Mouse (Mus musculus) adrenal gland, adult 8-10 months (tissue): Measurements from ENCODE around the gene Krtap5-3. TPM values are rescaled to one million over a fixed set of nuclear protein-coding genes. Genes with fewer than 3 reads are reported as not detected.

Experiments used
- total RNA-seq, 4 experiments: library from RNA; stranded (reverse); gene quantifications; 2 replicates each; pipeline ENCODE4 v1.2.4; 2022

Krtap5-3 gene
- total RNA-seq, 4 experiments from 2014 or later, result not detected

Other genes with a start within 250 kb of the Krtap5-3 start
- gene Mob2, start 140.3 kb upstream of the Krtap5-3 start, total RNA-seq, result 10 to 100 TPM; 52.8 to 65.8 (median 57.6) TPM
- 10 to 100 TPM in 3 of 4 experiments, 1 to 10 TPM in 1; 4.6 to 18.1 (median 14.3) TPM for gene Dusp8, start 105.5 kb upstream of the Krtap5-3 start, total RNA-seq
- not detected for gene Gm45618, start 80.6 kb upstream of the Krtap5-3 start, total RNA-seq
- not detected for gene Gm39115, start 65.3 kb upstream of the Krtap5-3 start, total RNA-seq
- gene Gm45337, start 56.8 kb upstream of the Krtap5-3 start, total RNA-seq, result not detected
- not detected for gene Gm29735, start 44.3 kb upstream of the Krtap5-3 start, total RNA-seq
- not detected for gene Gm4553, start 35.6 kb upstream of the Krtap5-3 start, total RNA-seq
- gene Krtap5-2, start 25.4 kb upstream of the Krtap5-3 start, total RNA-seq, result not detected
- gene Gm10153, start 11.0 kb upstream of the Krtap5-3 start, total RNA-seq, result not detected
- not detected for gene Gm7579, start 10.5 kb downstream of the Krtap5-3 start, total RNA-seq
- gene Krtap5-5, start 28.6 kb downstream of the Krtap5-3 start, total RNA-seq, result not detected
- gene Gm40460, start 39.7 kb downstream of the Krtap5-3 start, total RNA-seq, result not detected
- not detected for gene Gm2431, start 57.0 kb downstream of the Krtap5-3 start, total RNA-seq
- not detected for gene Gm4559, start 73.0 kb downstream of the Krtap5-3 start, total RNA-seq
- gene Krtap5-1, start 95.8 kb downstream of the Krtap5-3 start, total RNA-seq, result not detected
- gene Krtap5-4, start 102.2 kb downstream of the Krtap5-3 start, total RNA-seq, result not detected
- 1 to 10 TPM; 2.7 to 7.8 (median 5.3) TPM for gene Ifitm10, start 172.4 kb downstream of the Krtap5-3 start, total RNA-seq
- 10 to 100 TPM in 3 of 4 experiments, 1 to 10 TPM in 1; 9.0 to 16.1 (median 11.0) TPM for gene Gm49369, start 181.3 kb downstream of the Krtap5-3 start, total RNA-seq
- 1,000 to 10,000 TPM in 2 of 4 experiments, 100 to 1,000 TPM in 2; 808 to 1,559 (median 1,212) TPM for gene Ctsd, start 186.7 kb downstream of the Krtap5-3 start, total RNA-seq
- 1 to 10 TPM in 1 of 4 experiments, not detected in 3; 1.2 TPM for gene Syt8, start 233.5 kb downstream of the Krtap5-3 start, total RNA-seq
- gene Tnni2, start 240.4 kb downstream of the Krtap5-3 start, total RNA-seq, result 1 to 10 TPM in 1 of 4 experiments, under 1 TPM in 3; 0.43 to 1.1 (median 0.85) TPM